Mouse (Mus musculus) heart, adult 8-10 months (tissue): ENCODE data around the gene Rsrc1. TPM values are rescaled to one million over a fixed set of nuclear protein-coding genes. Genes with fewer than 3 reads are reported as not detected.
A peak's percentile ranks its signal among the peaks of the same experiment; 100 is the strongest.

ENCODE experiments used
- DNase-seq: peaks from one replicate; pipeline ENCODE4 v3.0.0; 2022; ENCODE audit warnings: low spot score
- total RNA-seq, 4 experiments: library from RNA; stranded (reverse); gene quantifications; 2 replicates each; pipeline ENCODE4 v1.2.4; 2022

The Rsrc1 gene
- total RNA-seq, 4 experiments from 2014 or later: 10.7 to 13.9 (median 11.9) TPM

GRCm38 (mm10) chr3:67372194-67372593, 391.0 kb downstream of the Rsrc1 start:
- DNase-seq: no peak

GRCm38 (mm10) chr3:67372781-67373180, 391.6 kb downstream of the Rsrc1 start:
- DNase-seq: peak; percentile 45

DNA sequence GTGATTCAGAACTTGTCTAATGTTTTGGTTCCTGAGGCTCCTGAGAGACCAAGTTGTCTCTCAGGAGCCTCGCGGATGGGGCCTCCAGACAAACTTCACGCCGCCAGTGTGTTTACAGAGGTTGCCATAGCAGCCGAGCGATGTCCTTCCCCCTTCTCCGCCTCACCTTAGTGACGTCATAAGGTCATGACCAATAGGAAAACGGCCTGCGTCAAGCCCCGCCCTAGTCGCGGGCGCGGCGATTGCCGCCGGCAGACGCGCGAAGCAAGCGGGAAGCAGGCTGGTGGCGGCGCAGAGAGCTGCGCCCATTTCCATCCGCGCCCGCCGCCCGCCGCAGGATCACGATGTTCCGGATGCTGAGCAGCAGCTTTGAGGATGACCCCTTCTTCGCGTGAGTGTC, 392.7 kb downstream of the Rsrc1 start, which contains the start of gene Mlf1:
Gene Mlf1 (plus strand): TSS at position 226 of the 400 bp plus-strand sequence.
- DNase-seq: peak; percentile 87

DNA sequence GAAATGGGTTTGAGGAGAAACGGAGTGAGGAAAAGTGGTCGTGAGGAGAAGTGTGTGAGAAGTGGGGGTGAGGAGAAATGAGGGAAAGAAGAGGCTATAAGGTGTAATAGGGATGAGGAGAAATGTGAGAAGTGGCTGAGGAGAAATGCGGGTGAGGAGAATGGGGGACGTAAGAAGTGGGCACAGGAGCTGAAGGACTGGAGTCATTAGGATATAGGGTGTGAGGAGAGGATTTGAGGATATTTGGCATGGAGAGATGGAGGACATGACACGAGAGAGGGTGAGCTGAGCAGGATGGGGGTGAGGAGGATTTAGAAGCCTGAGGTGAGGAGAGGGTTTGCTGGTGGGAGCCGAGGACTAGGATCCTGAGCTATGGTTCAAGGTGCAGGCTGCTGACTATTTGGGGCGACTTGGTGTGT, 393.2 kb downstream of the Rsrc1 start:
- no peak for DNase-seq

GRCm38 (mm10) chr3:67375063-67375462, 393.9 kb downstream of the Rsrc1 start, which contains the start of gene Gm17402:
Gene Gm17402 (minus strand): TSS chr3:67375163.
- no peak for DNase-seq

DNA sequence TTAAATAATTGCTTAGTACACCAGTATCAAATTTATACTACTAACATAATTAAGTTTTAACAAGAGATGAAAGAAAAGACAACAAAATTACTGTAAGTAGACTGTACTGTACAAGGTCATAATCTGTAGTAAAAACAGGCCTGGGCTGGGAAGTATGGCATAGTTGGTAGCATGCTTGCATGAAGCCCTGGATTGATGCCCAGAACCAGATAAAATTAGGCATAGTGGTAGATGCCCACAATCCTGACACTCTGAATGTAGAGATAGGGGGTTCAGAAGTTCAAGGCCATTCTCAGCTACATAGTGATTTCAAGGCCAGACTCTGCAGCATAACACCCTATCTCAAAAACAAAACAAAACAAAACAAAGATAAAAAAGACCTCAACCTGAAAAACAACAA, 397.0 kb downstream of the Rsrc1 start:
- peak; percentile 54 for DNase-seq

Other genes with a start within 250 kb of the Rsrc1 start
- 1 to 10 TPM in 2 of 4 experiments, under 1 TPM in 2; 0.50 to 1.4 (median 0.93) TPM for gene Shox2, start 381 bp downstream of the Rsrc1 start, total RNA-seq